Mouse (Mus musculus) liver, embryonic 14.5 days (tissue): ENCODE measurements around the gene Pnkd. TPM values are rescaled to one million over a fixed set of nuclear protein-coding genes. Genes with fewer than 3 reads are reported as not detected.
A peak's percentile ranks its signal among the peaks of the same experiment; 100 is the strongest.
"Not testable (repeated sequence)": the region's sequence is repeated elsewhere in the genome, so short reads cannot be mapped to it uniquely, and the experiment has no call there.

Experiments used
- ATAC-seq: fragments of 200-750 bp; cut with Nextera tagmentation; 2 replicates; pipeline ENCODE4 v1.8.0; 2017; ENCODE audit warnings: moderate number of reproducible peaks, mild to moderate bottlenecking, moderate library complexity; ENCODE audit not compliant: insufficient read depth
- DNase-seq, 3 experiments: peaks; one replicate each; pipeline ENCODE4 v3.0.0-alpha.2; 2012 to 2013; ENCODE audit warnings: low read depth in 3 of 3, low spot score in 3 of 3
- H3K27ac ChIP-seq: fragments of 300-500 bp; sonication (generic); 2 replicates; pipeline ENCODE4 v1.5.1; 2014; ENCODE audit warnings: moderate library complexity, mild to moderate bottlenecking, control low read depth, inconsistent platforms
- H3K27me3 ChIP-seq: fragments of 300-500 bp; sonication (generic); 2 replicates; pipeline ENCODE4 v1.6.1; 2014; ENCODE audit warnings: mild to moderate bottlenecking, low read length, moderate library complexity; ENCODE audit not compliant: control insufficient read depth, insufficient read depth
- H3K36me3 ChIP-seq: fragments of 300-500 bp; sonication (generic); replicated peaks from 2 replicates; pipeline ENCODE4 v1.6.1; 2014; ENCODE audit warnings: low read depth; ENCODE audit not compliant: control insufficient read depth, insufficient read depth
- H3K4me1 ChIP-seq, 2 experiments: fragments of 200-500 bp in 1 of 2; fragments of 300-500 bp in 1 of 2; sonication (generic) in 1 of 2; replicated peaks; 2 replicates each; pipeline ENCODE4 v1.6.1; 2012 to 2014; ENCODE audit warnings: antibody characterized with exemption in 1 of 2, inconsistent platforms in 1 of 2, low read length in 1 of 2; ENCODE audit not compliant: control insufficient read depth in 2 of 2, insufficient read depth in 2 of 2
- H3K4me2 ChIP-seq: fragments of 300-500 bp; sonication (generic); 2 replicates; pipeline ENCODE4 v1.6.1; 2014; ENCODE audit warnings: low read depth, mild to moderate bottlenecking, control low read depth, moderate library complexity
- H3K4me3 ChIP-seq, 2 experiments: fragments of 200-500 bp in 1 of 2; fragments of 300-500 bp in 1 of 2; sonication (generic) in 1 of 2; 2 replicates each; pipeline ENCODE4 v1.5.1; 2012 to 2014; ENCODE audit warnings: low read depth in 2 of 2, low read length in 2 of 2, mild to moderate bottlenecking in 2 of 2, control low read depth in 1 of 2, inconsistent platforms in 1 of 2, moderate library complexity in 1 of 2; ENCODE audit not compliant: insufficient read depth in 1 of 2
- H3K9ac ChIP-seq: fragments of 300-500 bp; sonication (generic); replicated peaks from 2 replicates; pipeline ENCODE4 v1.6.1; 2014; ENCODE audit warnings: mild to moderate bottlenecking, control low read depth, moderate library complexity
- H3K9me3 ChIP-seq: fragments of 300-500 bp; sonication (generic); 2 replicates; pipeline ENCODE4 v1.6.1; 2016; ENCODE audit warnings: low read length, mixed read lengths; ENCODE audit not compliant: control insufficient read depth
- CTCF ChIP-seq: IDR thresholded peaks from 2 replicates; pipeline ENCODE4 v1.5.1; 2016; ENCODE audit warnings: antibody characterized with exemption, low read depth, control low read depth
- EP300 ChIP-seq: IDR thresholded peaks from 2 replicates; pipeline ENCODE4 v1.6.1; 2016; ENCODE audit warnings: antibody characterized with exemption, low read depth
- WGBS: fragments of 180-500 bp; shearing (Covaris S2); extraction: QIAGEN DNeasy Blood & Tissue Kit; methylation state at CpG from one replicate; pipeline ENCODE4 v1.1.7; 2014; ENCODE audit not compliant: insufficient replicate concordance; 5-methylcytosine and 5-hydroxymethylcytosine counted together
- polyA plus RNA-seq, 2 experiments: library from polyadenylated mRNA; depleted of rRNA in 1 of 2; stranded (reverse) in 1 of 2; unstranded in 1 of 2; fragments of >200 nt; fragmentation: Nextera tagmentation in 1 of 2; extraction: Ambion mirVana in 1 of 2; gene quantifications; 2 replicates each; pipeline versions ENCODE4 v1.2.1 to v1.2.3; 2012 to 2014

The Pnkd gene
- polyA plus RNA-seq, 2 experiments = 16.8 to 42.1 TPM

- H3K27ac ChIP-seq = peak overlapping the region; percentile 83
- H3K9me3 ChIP-seq = no peaks in the 10 kb centered on the region
- DNase-seq = no peak
- 51% methylated on average over 7 of the region's 7 CpGs for WGBS
- peak overlapping the region; percentile 73 to 84 for H3K4me3 ChIP-seq
- peak overlapping the region; percentile 68 for H3K4me2 ChIP-seq
- no peaks in the 10 kb centered on the region for H3K27me3 ChIP-seq
- peaks cover 25 to 34% of the 10 kb centered on the region in 2 experiments for H3K4me1 ChIP-seq
- peak overlapping the region; percentile 95 for H3K9ac ChIP-seq
- H3K36me3 ChIP-seq = peaks cover 21% of the 10 kb centered on the region
- TF ChIP-seq CTCF = 0 out of 2 replicates have a peak, but pooled peaks have one; percentile 4
- TF ChIP-seq EP300 = no peak
- ATAC-seq = no peak
Observed at GRCm38 (mm10) chr1:74393010-74393409, 108.3 kb downstream of the Pnkd start.

DNA sequence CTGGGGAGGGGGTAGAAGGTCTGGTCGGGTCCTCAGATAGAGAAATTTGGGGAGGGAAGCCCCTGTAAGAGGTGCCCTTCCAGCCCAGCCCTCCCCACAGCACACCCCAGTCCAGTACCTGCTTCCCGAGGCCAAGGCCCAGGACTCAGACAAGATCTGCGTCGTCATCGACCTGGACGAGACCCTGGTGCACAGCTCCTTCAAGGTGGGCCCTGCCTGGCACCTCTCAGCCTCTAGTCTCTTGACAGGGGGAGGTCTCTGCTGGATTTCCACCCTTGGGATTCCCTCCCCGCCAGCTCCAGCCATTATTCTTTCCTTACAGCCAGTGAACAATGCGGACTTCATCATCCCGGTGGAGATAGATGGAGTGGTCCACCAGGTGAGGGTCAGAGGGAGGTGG is 109.0 kb downstream of the Pnkd start:
- peaks cover 28 to 35% of the 10 kb centered on the region in 2 experiments for H3K4me1 ChIP-seq
- no peak overlapping the region for H3K9ac ChIP-seq
- H3K4me2 ChIP-seq = peak overlapping the region; percentile 68
- ATAC-seq (no peak), DNase-seq (no peak)
- peaks cover 21% of the 10 kb centered on the region for H3K36me3 ChIP-seq
- no peak for TF ChIP-seq CTCF
- TF ChIP-seq EP300 = no peak
- H3K9me3 ChIP-seq = no peaks in the 10 kb centered on the region
- 85% methylated on average over 9 of the region's 9 CpGs for WGBS
- H3K4me3 ChIP-seq = no peak overlapping the region; a peak in 1 of 4 replicates
- no peak overlapping the region for H3K27ac ChIP-seq
- H3K27me3 ChIP-seq = no peaks in the 10 kb centered on the region

DNA sequence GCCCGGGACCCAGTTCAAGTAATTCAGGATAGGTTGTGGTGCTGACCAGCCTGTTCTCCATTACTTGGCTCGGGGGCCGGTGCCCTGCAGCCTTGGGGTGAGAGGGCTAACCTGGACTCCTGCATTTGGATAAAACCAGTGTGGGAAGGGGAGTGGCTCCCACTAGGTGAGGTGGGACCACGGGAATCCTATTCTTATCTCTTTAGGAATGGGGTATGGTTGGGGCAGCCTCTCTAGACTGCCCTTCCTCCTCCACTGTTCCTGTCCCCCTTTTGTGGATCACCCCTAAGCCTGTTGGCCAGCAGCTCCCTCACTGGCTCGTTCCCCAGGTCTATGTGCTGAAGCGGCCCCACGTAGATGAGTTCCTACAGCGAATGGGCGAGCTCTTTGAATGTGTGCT is 109.6 kb downstream of the Pnkd start:
- ATAC-seq (no peak), DNase-seq (no peak)
- Histone ChIP-seq H3K27ac (no peak overlapping the region), H3K4me3 (no peak overlapping the region), H3K4me1 (peaks cover 28 to 35% of the 10 kb centered on the region in 2 experiments), H3K9ac (no peak overlapping the region), H3K27me3 (no peaks in the 10 kb centered on the region), H3K9me3 (no peaks in the 10 kb centered on the region), H3K4me2 (no peak overlapping the region), H3K36me3 (peaks cover 21% of the 10 kb centered on the region)
- 85% methylated on average over 9 of the region's 9 CpGs for WGBS
- TF ChIP-seq CTCF (no peak), EP300 (no peak)

GRCm38 (mm10) chr1:74394858-74395257 is 110.1 kb downstream of the Pnkd start:
- no peak for TF ChIP-seq CTCF
- no peak for TF ChIP-seq EP300
- WGBS = 89% methylated on average over 15 of the region's 15 CpGs

DNA sequence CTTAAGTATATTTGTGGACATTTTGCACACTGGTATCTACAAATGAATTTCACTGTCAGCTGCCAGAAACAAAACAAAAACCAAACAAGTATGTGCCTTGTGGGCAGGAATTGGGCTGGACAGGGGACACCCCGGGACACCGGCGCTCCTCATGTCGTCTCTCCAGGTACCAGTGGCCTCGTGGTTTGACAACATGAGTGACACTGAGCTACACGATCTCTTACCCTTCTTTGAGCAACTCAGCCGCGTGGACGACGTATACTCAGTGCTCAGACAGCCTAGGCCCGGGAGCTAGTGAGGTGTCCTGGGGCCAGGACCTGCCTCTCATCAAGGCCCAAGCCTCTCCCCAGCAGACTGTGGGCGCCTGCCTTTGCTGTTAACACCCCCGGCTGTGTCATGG is 110.6 kb downstream of the Pnkd start:
- WGBS = 83% methylated on average over 13 of the region's 13 CpGs
- Histone ChIP-seq H3K36me3 (peaks cover 21% of the 10 kb centered on the region), H3K9me3 (no peaks in the 10 kb centered on the region), H3K4me3 (no peak overlapping the region), H3K9ac (no peak overlapping the region), H3K4me2 (no peak overlapping the region), H3K27me3 (no peaks in the 10 kb centered on the region), H3K27ac (peak overlapping the region; percentile 21; the same call in 1 of the 2 replicates), H3K4me1 (peaks cover 24 to 28% of the 10 kb centered on the region in 2 experiments)
- ATAC-seq = no peak
- TF ChIP-seq EP300 (no peak), CTCF (no peak)
- DNase-seq = no peak

More at GRCm38 (mm10) chr1:74394858-74395257, 110.1 kb downstream of the Pnkd start:
- peak overlapping the region; percentile 21; the same call in 1 of the 2 replicates for H3K27ac ChIP-seq
- peaks cover 21% of the 10 kb centered on the region for H3K36me3 ChIP-seq
- no peak overlapping the region for H3K4me2 ChIP-seq
- H3K27me3 ChIP-seq = no peaks in the 10 kb centered on the region
- DNase-seq = no peak
- no peak overlapping the region for H3K4me3 ChIP-seq
- ATAC-seq = no peak
- peaks cover 25 to 30% of the 10 kb centered on the region in 2 experiments for H3K4me1 ChIP-seq
- no peaks in the 10 kb centered on the region for H3K9me3 ChIP-seq
- no peak overlapping the region for H3K9ac ChIP-seq

DNA sequence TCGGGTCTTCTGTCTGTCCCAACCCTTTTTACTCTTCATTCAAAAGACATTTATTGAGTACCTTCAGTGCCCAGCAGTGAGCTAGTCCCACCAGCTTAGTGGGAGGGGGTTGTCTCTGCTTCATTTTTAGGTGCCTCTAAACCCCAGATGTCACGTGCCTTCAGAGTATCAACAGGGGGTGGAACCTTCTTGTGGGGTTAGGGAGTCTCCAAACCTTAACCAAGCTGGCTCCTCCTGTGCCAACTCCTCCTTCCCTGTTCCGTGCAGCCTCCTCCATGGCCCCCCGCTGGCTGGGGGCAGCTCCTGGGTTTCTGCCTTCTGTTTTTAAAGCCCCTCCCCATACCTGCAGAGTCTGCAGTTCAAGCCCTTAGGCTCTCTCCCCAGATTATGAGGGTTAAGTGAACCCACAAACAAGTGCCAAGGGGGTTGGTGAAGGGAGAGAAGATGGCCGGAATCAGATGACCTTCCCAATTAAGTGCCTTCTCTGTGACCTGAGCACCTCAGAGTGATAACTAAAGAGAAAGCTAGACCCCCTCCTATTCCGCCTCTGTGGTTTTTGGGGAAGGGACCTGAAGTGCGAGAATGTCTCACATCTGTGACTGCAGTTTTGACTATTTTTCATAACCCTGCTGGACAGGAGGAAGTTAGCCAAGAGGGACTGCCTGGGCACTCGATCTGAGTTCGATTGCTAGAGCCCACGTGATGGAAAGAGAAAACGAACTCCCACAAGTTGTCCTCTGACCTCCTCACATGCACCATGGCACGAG is 111.9 kb downstream of the Pnkd start:
- not testable (repeated sequence) for DNase-seq, H3K27me3 ChIP-seq, H3K9me3 ChIP-seq, ATAC-seq
- peak overlapping the region; percentile 53 to 54 for H3K4me3 ChIP-seq
- H3K27ac ChIP-seq = peak overlapping the region; percentile 77
- H3K9ac ChIP-seq = peak overlapping the region; percentile 70
- peak overlapping the region; percentile 89 for H3K4me2 ChIP-seq
- peaks cover 28 to 31% of the 10 kb centered on the region in 2 experiments for H3K4me1 ChIP-seq
- H3K36me3 ChIP-seq = peaks cover 21% of the 10 kb centered on the region
- WGBS = 6% methylated on average over 12 of the region's 12 CpGs
